Mouse (Mus musculus): ENCODE measurements around the gene Ralgds. TPM values are rescaled to one million over a fixed set of nuclear protein-coding genes. Genes with fewer than 3 reads are reported as not detected.
"Not testable (repeated sequence)": the region's sequence is repeated elsewhere in the genome, so short reads cannot be mapped to it uniquely, and the experiment has no call there.

Gene Ralgds
- total and polyA plus RNA-seq, 2 experiments from 2014 or later: 76.8 to 197 TPM

DNA sequence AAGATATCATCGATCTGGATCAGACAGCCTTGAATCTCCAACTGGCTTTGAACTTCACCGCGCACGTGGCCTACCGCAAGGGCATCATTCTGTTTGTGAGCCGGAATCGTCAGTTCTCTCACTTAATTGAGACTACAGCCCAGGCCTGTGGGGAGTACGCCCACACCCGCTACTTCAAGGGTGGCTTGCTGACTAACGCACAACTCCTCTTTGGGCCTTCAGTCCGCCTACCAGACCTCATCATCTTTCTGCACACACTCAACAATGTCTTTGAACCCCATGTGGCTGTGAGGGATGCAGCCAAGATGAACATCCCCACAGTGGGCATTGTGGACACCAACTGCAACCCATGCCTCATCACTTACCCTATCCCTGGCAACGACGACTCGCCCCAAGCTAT, 43.5 kb upstream of the Ralgds start:
- WGBS: over 99% methylated on average over 14 of the region's 14 CpGs
- H3K4me2 ChIP-seq (ENCODE audit: low read depth): no peak overlapping the region
- H3K36me3 ChIP-seq (ENCODE audit: insufficient read depth): peaks cover 25% of the 10 kb centered on the region
- no peak overlapping the region for H3K9ac ChIP-seq
- H3K9me3 ChIP-seq (ENCODE audit: low read length): peaks cover 6% of the 10 kb centered on the region; the same call in 1 of the 2 replicates
- DNase-seq (no peak), ATAC-seq (no peak)
- TF ChIP-seq CTCF (IDR thresholded peaks at IDR 0.05; ENCODE audit: low read depth): no peak
- peaks cover 5% of the 10 kb centered on the region; the same call in 1 of the 2 replicates for H3K4me1 ChIP-seq (ENCODE audit: insufficient read depth)
- H3K27me3 ChIP-seq (ENCODE audit: insufficient read depth, low read length): no peaks in the 10 kb centered on the region
- H3K27ac ChIP-seq (ENCODE audit: low read depth, low read length): no peak overlapping the region
- no peak overlapping the region for H3K4me3 ChIP-seq (ENCODE audit: low read depth, low read length)

DNA sequence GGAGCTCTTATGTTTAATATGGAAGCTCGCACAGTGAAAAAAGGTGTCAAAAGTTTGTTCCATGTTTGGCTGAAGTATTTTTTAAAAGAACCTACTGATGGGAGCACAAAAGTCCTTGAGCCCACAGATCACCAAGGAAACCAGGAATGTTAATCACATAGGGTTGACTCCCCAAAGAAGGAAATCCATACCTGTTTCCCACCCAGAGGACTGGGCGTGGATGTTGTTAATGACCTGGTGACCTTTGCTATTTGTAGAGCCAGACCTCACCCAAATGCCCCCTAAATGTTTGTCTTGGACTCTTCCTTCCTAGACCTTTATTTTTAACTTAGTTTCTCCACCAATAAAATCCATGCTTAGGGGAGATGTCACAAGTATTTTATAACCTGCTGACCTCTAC, 42.3 kb upstream of the Ralgds start:
- no peak for TF ChIP-seq CTCF (IDR thresholded peaks at IDR 0.05; ENCODE audit: low read depth)
- DNase-seq: no peak
- Histone ChIP-seq H3K9ac (no peak overlapping the region), H3K27ac (ENCODE audit: low read depth, low read length) (no peak overlapping the region), H3K4me2 (ENCODE audit: low read depth) (no peak overlapping the region), H3K36me3 (ENCODE audit: insufficient read depth) (peaks cover 25% of the 10 kb centered on the region), H3K27me3 (ENCODE audit: insufficient read depth, low read length) (no peaks in the 10 kb centered on the region), H3K9me3 (ENCODE audit: low read length) (peaks cover 6% of the 10 kb centered on the region; the same call in 1 of the 2 replicates), H3K4me1 (ENCODE audit: insufficient read depth) (peaks cover 5% of the 10 kb centered on the region; the same call in 1 of the 2 replicates), H3K4me3 (ENCODE audit: low read depth, low read length) (no peak overlapping the region)
- 92% methylated on average over 2 of the region's 2 CpGs for WGBS
- ATAC-seq: no peak

DNA sequence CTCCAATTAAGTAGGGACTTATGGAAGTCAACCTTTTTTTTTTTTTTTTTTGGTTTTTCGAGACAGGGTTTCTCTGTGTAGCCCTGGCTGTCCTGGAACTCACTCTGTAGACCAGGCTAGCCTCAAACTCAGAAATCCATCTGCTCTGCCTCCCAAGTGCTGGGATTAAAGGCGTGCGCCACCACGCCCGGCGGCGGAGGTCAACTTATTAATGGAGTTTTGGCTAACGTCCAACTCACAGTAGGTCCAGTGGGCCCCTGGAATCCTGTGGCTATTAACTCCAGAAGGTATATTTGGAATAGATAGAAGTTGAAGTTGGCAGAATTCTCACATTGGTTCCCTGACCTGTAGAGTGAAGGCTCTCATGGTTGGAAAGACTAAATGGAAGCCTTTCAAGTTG, 40.9 kb upstream of the Ralgds start:
- H3K4me3 ChIP-seq (ENCODE audit: low read depth, low read length); DNase-seq; H3K4me1 ChIP-seq (ENCODE audit: insufficient read depth); ATAC-seq; H3K27me3 ChIP-seq (ENCODE audit: insufficient read depth, low read length); H3K9ac ChIP-seq; H3K4me2 ChIP-seq (ENCODE audit: low read depth); H3K9me3 ChIP-seq (ENCODE audit: low read length); H3K27ac ChIP-seq (ENCODE audit: low read depth, low read length): not testable (repeated sequence)
- H3K36me3 ChIP-seq (ENCODE audit: insufficient read depth): peaks cover 25% of the 10 kb centered on the region
- 96% methylated on average over 7 of the region's 8 CpGs for WGBS

DNA sequence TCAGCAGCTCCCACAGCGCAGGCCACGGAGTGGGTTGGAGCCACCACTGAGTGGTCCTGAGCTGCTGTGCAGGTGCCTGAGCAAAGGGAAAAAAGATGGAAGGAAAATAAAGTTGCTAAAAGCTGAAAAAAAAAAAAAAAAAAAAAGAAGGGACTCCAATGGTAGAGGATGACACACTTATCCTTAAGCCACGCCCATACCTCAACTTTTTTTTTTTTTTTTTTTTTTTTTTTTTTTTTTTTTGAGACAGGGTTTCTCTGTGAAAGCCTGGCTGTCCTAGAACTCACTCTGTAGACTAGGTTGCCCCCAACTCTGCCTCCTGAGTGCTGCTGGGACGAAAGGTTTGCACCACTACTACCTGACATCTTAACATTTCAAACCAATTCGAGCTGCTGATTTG, 34.9 kb upstream of the Ralgds start:
- not testable (repeated sequence) for H3K27me3 ChIP-seq (ENCODE audit: insufficient read depth, low read length); DNase-seq; H3K9ac ChIP-seq; H3K4me1 ChIP-seq (ENCODE audit: insufficient read depth); H3K27ac ChIP-seq (ENCODE audit: low read depth, low read length); H3K4me2 ChIP-seq (ENCODE audit: low read depth); H3K4me3 ChIP-seq (ENCODE audit: low read depth, low read length); H3K36me3 ChIP-seq (ENCODE audit: insufficient read depth); H3K9me3 ChIP-seq (ENCODE audit: low read length); ATAC-seq
- 92% methylated on average over 5 of the region's 5 CpGs for WGBS

DNA sequence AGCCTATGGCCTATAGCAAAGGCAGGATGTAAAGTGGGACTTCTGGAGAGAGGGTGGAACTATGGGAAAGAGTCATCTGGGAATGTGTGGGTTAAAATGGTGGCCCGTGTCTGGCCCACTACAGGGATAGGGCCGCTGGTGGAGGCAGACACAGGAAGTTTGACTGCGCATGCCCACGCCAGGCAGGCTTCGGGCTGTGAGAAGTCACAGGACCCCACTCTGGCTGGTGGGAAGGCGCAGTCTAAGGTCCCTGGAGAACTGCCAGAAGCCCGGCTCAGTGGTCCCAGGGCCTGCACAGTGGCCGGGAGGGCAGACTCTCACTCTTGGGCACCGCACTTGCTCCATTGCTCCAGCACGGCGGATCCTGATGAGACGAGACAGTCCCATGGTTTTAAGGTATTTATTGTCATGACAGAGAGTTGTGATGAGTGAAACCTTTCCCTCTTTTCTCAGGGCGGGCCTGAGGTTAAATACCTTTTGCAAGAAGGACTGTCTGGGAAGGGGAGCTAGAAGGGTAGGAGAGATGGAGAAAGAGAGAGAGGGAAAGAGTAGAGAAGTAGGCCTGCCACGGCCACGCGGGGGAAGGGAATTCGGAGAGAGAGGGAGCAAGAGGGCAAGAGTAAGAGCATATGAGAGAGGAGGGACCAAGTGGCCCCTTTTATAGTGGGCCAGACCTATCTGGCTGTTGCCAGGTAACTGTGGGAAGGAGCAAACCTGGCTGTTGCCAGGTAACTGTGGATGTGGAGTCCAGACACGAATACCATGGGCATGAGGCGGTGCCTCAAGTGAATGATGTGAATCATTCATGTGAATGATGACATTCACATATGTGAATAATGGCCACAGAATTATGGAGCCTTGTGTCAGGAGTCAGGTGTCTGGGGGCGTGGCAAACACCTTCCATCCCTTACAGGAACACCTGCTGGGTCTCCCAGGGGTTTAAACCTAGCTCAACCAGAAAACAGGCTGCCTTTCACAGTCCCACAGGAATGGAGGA, 33.4 kb upstream of the Ralgds start:
- Histone ChIP-seq H3K9me3 (ENCODE audit: low read length) (no peaks in the 10 kb centered on the region), H3K27ac (ENCODE audit: low read depth, low read length) (no peak overlapping the region)

DNA sequence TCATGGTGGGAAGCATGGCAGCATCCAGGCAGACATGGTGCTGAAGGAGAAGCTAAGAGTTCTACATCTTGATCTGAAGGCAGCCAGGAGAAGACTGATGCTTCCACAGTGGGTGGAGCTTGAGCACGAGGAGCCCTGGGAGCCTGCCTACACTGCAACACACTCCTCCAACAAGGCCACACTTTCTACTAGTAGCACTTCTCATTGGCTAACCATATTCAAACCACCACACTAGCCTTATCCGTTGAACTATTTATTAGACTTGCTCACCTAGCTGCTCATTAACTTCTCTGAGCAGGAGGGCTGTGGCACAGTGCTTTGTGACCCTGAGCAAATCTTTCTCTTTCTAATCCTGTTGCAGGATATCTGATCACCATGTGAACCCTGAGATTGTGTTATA, 29.1 kb upstream of the Ralgds start:
- Histone ChIP-seq H3K27me3 (ENCODE audit: insufficient read depth, low read length) (no peaks in the 10 kb centered on the region), H3K36me3 (ENCODE audit: insufficient read depth) (no peaks in the 10 kb centered on the region), H3K4me3 (ENCODE audit: low read depth, low read length) (no peak overlapping the region), H3K4me2 (ENCODE audit: low read depth) (no peak overlapping the region), H3K27ac (ENCODE audit: low read depth, low read length) (no peak overlapping the region), H3K9me3 (ENCODE audit: low read length) (no peaks in the 10 kb centered on the region), H3K4me1 (ENCODE audit: insufficient read depth) (no peaks in the 10 kb centered on the region), H3K9ac (no peak overlapping the region)
- DNase-seq (no peak), ATAC-seq (no peak)
- no peak for TF ChIP-seq CTCF (IDR thresholded peaks at IDR 0.05; ENCODE audit: low read depth)
- 83% methylated on average over 2 of the region's 2 CpGs for WGBS

More for the DNA sequence above, 33.4 kb upstream of the Ralgds start:
- no peak overlapping the region for H3K9ac ChIP-seq
- H3K36me3 ChIP-seq (ENCODE audit: insufficient read depth): no peaks in the 10 kb centered on the region
- no peak overlapping the region for H3K4me2 ChIP-seq (ENCODE audit: low read depth)
- no peak for DNase-seq
- 79% methylated on average over 20 of the region's 20 CpGs for WGBS
- ATAC-seq: peak; percentile 29; the same call in 1 of the 2 replicates
- H3K4me3 ChIP-seq (ENCODE audit: low read depth, low read length): no peak overlapping the region
- H3K27me3 ChIP-seq (ENCODE audit: insufficient read depth, low read length): no peaks in the 10 kb centered on the region
- TF ChIP-seq CTCF (IDR thresholded peaks at IDR 0.05; ENCODE audit: low read depth): no peak
- H3K4me1 ChIP-seq (ENCODE audit: insufficient read depth): no peaks in the 10 kb centered on the region

DNA sequence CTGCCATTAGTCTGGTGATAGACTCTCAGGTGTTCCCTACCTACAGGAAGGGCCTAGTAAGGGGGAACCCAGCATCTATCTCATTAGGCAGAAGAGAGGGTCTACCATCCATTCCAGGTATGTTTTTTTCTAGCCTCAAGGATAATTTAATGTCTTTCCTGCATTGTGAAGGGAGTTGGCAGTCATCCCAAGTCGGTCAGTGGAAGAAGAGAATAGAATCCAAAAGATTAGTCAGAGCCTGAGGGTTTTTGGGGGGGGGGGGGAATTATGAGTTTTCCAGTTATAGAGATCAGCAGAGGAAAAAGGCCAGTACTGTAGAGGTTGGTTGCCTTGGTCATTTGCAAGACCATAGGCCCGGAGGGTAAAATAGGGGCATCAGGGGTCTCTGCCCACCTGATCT, 18.4 kb upstream of the Ralgds start:
- no peak for DNase-seq

More for the DNA sequence above, 18.4 kb upstream of the Ralgds start:
- Histone ChIP-seq H3K36me3 (ENCODE audit: insufficient read depth) (no peaks in the 10 kb centered on the region), H3K9ac (no peak overlapping the region), H3K4me1 (ENCODE audit: insufficient read depth) (no peaks in the 10 kb centered on the region), H3K9me3 (ENCODE audit: low read length) (no peaks in the 10 kb centered on the region), H3K4me2 (ENCODE audit: low read depth) (no peak overlapping the region), H3K27me3 (ENCODE audit: insufficient read depth, low read length) (no peaks in the 10 kb centered on the region), H3K4me3 (ENCODE audit: low read depth, low read length) (no peak overlapping the region), H3K27ac (ENCODE audit: low read depth, low read length) (no peak overlapping the region)
- no peak for TF ChIP-seq CTCF (IDR thresholded peaks at IDR 0.05; ENCODE audit: low read depth)
- ATAC-seq: no peak
- 75% methylated on average over 2 of the region's 2 CpGs for WGBS
